In genomic region chr15:17801424-17801823, GRCm38 (mm10) we compare ENCODE assay signal across 10 mouse cellular contexts.
DNase-seq lines count a peak whose midpoint lies in the region.
"Had no signal": no experiment of that assay in that cellular context is flagged by ENCODE, and none has a peak within 500 bp of the region (broad histone marks: within the 10 kb centered on the region; RNA-seq: fewer than 3 reads in every experiment).

No protein-coding gene starts in this region.

- peak; percentile 6 for DNase-seq in layer of hippocampus, adult 9-11 months
- DNase-seq in layer of hippocampus, adult 8-10 months (ENCODE audit: low spot score in 2 of 2): no peak
- peak; percentile 17 for DNase-seq in adrenal gland, postnatal 10 days
- DNase-seq in brain, embryonic 18.5 days (ENCODE audit: low read depth, low spot score): peak; percentile 14
- peak; percentile 99 for DNase-seq in fat pad, adult 2 months (ENCODE audit: extremely low read depth, low read depth, low spot score)
- DNase-seq in thymus, postnatal 4 days: no peak
- no peak for DNase-seq in lung, postnatal 25 days (ENCODE audit: low spot score)
- DNase-seq in T-cell, adult 2 months (ENCODE audit: low spot score): no peak
- DNase-seq: heart, adult 11 months; kidney, postnatal 10 days had no signal

Comparison
In these comparisons a context has a peak if more than half of its experiments do, and no peak if none do; other contexts are left out.
1. DNase-seq: peak in layer of hippocampus, adult 9-11 months (single experiment), adrenal gland, postnatal 10 days (single experiment), brain, embryonic 18.5 days (single experiment) and fat pad, adult 2 months (single experiment); none in layer of hippocampus, adult 8-10 months (0 of 2), thymus, postnatal 4 days (single experiment), lung, postnatal 25 days (single experiment) and T-cell, adult 2 months (single experiment).